Mouse (Mus musculus) CH12.LX (cell line): ENCODE data around the gene Rab25. TPM values are rescaled to one million over a fixed set of nuclear protein-coding genes. Genes with fewer than 3 reads are reported as not detected.

ENCODE experiments used
- DNase-seq: peaks from one replicate; pipeline ENCODE4 v3.0.0-alpha.2; 2013; ENCODE audit errors: extremely low read depth
- H3K27ac ChIP-seq: 2 replicates; pipeline ENCODE4 v1.5.1; 2012; ENCODE audit warnings: low read depth, mild to moderate bottlenecking, control low read depth, moderate library complexity; ENCODE audit not compliant: insufficient read depth
- H3K27me3 ChIP-seq: replicated peaks from 2 replicates; pipeline ENCODE3; 2012; ENCODE audit warnings: inconsistent platforms
- H3K36me3 ChIP-seq, 2 experiments: replicated peaks in 1 of 2; 2 replicates each; pipeline versions ENCODE3 to v1.6.1; 2012; ENCODE audit warnings: inconsistent platforms in 1 of 2, low read length in 1 of 2, mild to moderate bottlenecking in 1 of 2, mixed read lengths in 1 of 2, moderate library complexity in 1 of 2; ENCODE audit not compliant: control insufficient read depth in 1 of 2, insufficient read depth in 1 of 2
- H3K4me1 ChIP-seq, 2 experiments: 2 replicates each; pipeline ENCODE4 v1.6.1; 2012; ENCODE audit warnings: inconsistent platforms in 1 of 2, moderate library complexity in 1 of 2; ENCODE audit not compliant: insufficient read depth in 2 of 2, control insufficient read depth in 1 of 2
- H3K4me2 ChIP-seq: 2 replicates; pipeline ENCODE4 v1.6.1; 2012; ENCODE audit warnings: low read depth, mild to moderate bottlenecking, control low read depth; ENCODE audit not compliant: poor library complexity, insufficient read depth, severe bottlenecking
- H3K4me3 ChIP-seq, 3 experiments: fragments of 150-350 bp in 1 of 3; sonication (generic) in 1 of 3; replicated peaks in 1 of 3; 2 replicates each; pipeline versions ENCODE3 to v1.5.1; 2011 to 2012; ENCODE audit warnings: low read depth in 2 of 3, low read length in 2 of 3, mild to moderate bottlenecking in 2 of 3, moderate library complexity in 2 of 3, control low read depth in 1 of 3, improper control_type of control experiment in 1 of 3, inconsistent platforms in 1 of 3, mixed read lengths in 1 of 3; ENCODE audit not compliant: poor library complexity in 1 of 3
- H3K79me2 ChIP-seq: replicated peaks from 2 replicates; pipeline ENCODE4 v1.6.1; 2012; ENCODE audit warnings: mild to moderate bottlenecking, moderate library complexity; ENCODE audit not compliant: control insufficient read depth, poor library complexity, insufficient read depth, severe bottlenecking; ENCODE audit errors: extremely low read depth
- H3K9ac ChIP-seq: 2 replicates; pipeline ENCODE4 v1.6.1; 2012; ENCODE audit warnings: low read depth, mild to moderate bottlenecking, control low read depth, moderate library complexity; ENCODE audit not compliant: insufficient read depth
- H3K9me3 ChIP-seq: replicated peaks from 2 replicates; pipeline ENCODE3; 2012; ENCODE audit warnings: low read length, inconsistent platforms, mixed read lengths
- BHLHE40 ChIP-seq: IDR thresholded peaks from 2 replicates; pipeline ENCODE4 v1.6.1; 2011; ENCODE audit warnings: mild to moderate bottlenecking, low read depth, low read length, improper control_type of control experiment
- CHD1 ChIP-seq: IDR thresholded peaks from 2 replicates; pipeline ENCODE4 v1.6.1; 2012; ENCODE audit warnings: low read depth, low read length, improper control_type of control experiment, inconsistent platforms
- CHD2 ChIP-seq: IDR thresholded peaks from 2 replicates; pipeline ENCODE4 v1.6.1; 2011; ENCODE audit warnings: low read length, improper control_type of control experiment
- CTCF ChIP-seq, 2 experiments: IDR thresholded peaks in 1 of 2; conservative IDR thresholded peaks in 1 of 2; 2 replicates each; pipeline ENCODE4 v1.5.1; 2011 to 2012; ENCODE audit warnings: low read depth in 2 of 2, low read length in 2 of 2, improper control_type of control experiment in 1 of 2, inconsistent platforms in 1 of 2, mild to moderate bottlenecking in 1 of 2, moderate library complexity in 1 of 2
- E2F4 ChIP-seq: IDR thresholded peaks from 2 replicates; pipeline ENCODE4 v1.6.1; 2011; ENCODE audit warnings: low read depth, low read length, improper control_type of control experiment; ENCODE audit not compliant: insufficient replicate concordance
- ELF1 ChIP-seq: IDR thresholded peaks from 2 replicates; pipeline ENCODE4 v1.6.1; 2014; ENCODE audit warnings: low read depth, mild to moderate bottlenecking, inconsistent platforms, low read length, improper control_type of control experiment
- EP300 ChIP-seq: IDR thresholded peaks from 2 replicates; pipeline ENCODE4 v1.6.1; 2011; ENCODE audit warnings: low read length, improper control_type of control experiment
- ETS1 ChIP-seq: conservative IDR thresholded peaks from 2 replicates; pipeline ENCODE4 v1.6.1; 2012; ENCODE audit warnings: low read depth, mild to moderate bottlenecking, inconsistent platforms, low read length, improper control_type of control experiment, moderate library complexity
- HCFC1 ChIP-seq: IDR thresholded peaks from 2 replicates; pipeline ENCODE4 v1.6.1; 2012; ENCODE audit warnings: low read depth, mild to moderate bottlenecking, inconsistent platforms, low read length, improper control_type of control experiment
- IRF4 ChIP-seq: IDR thresholded peaks from 2 replicates; pipeline ENCODE4 v1.6.1; 2014; ENCODE audit warnings: low read depth, mild to moderate bottlenecking, inconsistent platforms, low read length, improper control_type of control experiment
- MAFK ChIP-seq: IDR thresholded peaks from 2 replicates; pipeline ENCODE4 v1.6.1; 2011; ENCODE audit warnings: low read length, improper control_type of control experiment; ENCODE audit not compliant: insufficient replicate concordance
- MAX ChIP-seq: IDR thresholded peaks from 2 replicates; pipeline ENCODE4 v1.6.1; 2011; ENCODE audit warnings: low read length, improper control_type of control experiment
- MEF2A ChIP-seq: IDR thresholded peaks from 2 replicates; pipeline ENCODE4 v1.6.1; 2014; ENCODE audit warnings: low read depth, mild to moderate bottlenecking, inconsistent platforms, low read length, improper control_type of control experiment, borderline replicate concordance
- MXI1 ChIP-seq: IDR thresholded peaks from 2 replicates; pipeline ENCODE4 v1.6.1; 2011; ENCODE audit warnings: mild to moderate bottlenecking, low read depth, low read length, improper control_type of control experiment
- MYC ChIP-seq: IDR thresholded peaks from 2 replicates; pipeline ENCODE4 v1.6.1; 2011; ENCODE audit warnings: low read depth, mild to moderate bottlenecking, improper control_type of control experiment, low read length
- POLR2A ChIP-seq: IDR thresholded peaks from 2 replicates; pipeline ENCODE4 v1.6.1; 2011; ENCODE audit warnings: low read depth, mild to moderate bottlenecking, improper control_type of control experiment, low read length
- SIN3A ChIP-seq: IDR thresholded peaks from 2 replicates; pipeline ENCODE4 v1.6.1; 2012; ENCODE audit warnings: low read length, improper control_type of control experiment, inconsistent platforms
- TCF12 ChIP-seq: IDR thresholded peaks from 2 replicates; pipeline ENCODE4 v1.6.1; 2014; ENCODE audit warnings: low read depth, mild to moderate bottlenecking, inconsistent platforms, low read length, improper control_type of control experiment
- UBTF ChIP-seq: IDR thresholded peaks from 2 replicates; pipeline ENCODE4 v1.6.1; 2012; ENCODE audit warnings: low read depth, mild to moderate bottlenecking, inconsistent platforms, low read length, improper control_type of control experiment, moderate library complexity
- USF1 ChIP-seq: IDR thresholded peaks from 2 replicates; pipeline ENCODE4 v1.6.1; 2014; ENCODE audit warnings: low read depth, mild to moderate bottlenecking, inconsistent platforms, low read length, improper control_type of control experiment
- USF2 ChIP-seq: conservative IDR thresholded peaks from 2 replicates; pipeline ENCODE4 v1.6.1; 2011; ENCODE audit warnings: low read depth, low read length, improper control_type of control experiment
- ZC3H11A ChIP-seq: IDR thresholded peaks from 2 replicates; pipeline ENCODE4 v1.6.1; 2012; ENCODE audit warnings: low read depth, mild to moderate bottlenecking, inconsistent platforms, low read length, improper control_type of control experiment
- dilution Hi-C: fragments of 300-500 bp; cut with MboI; formaldehyde crosslinking; loops from 2 replicates; pipeline ENCODE4 v1.14.3; 2020; ENCODE audit warnings: low sequenced_read_pairs; ENCODE audit not compliant: extremely low pct_unique_long_range_greater_than_20kb, extremely low pct_ligation_motif_present
- in situ Hi-C: fragments of 300-500 bp; cut with MboI; formaldehyde crosslinking; loops from 3 replicates; pipeline ENCODE4 v1.14.3; 2019; ENCODE audit warnings: low sequenced_read_pairs, low pct_ligation_motif_present, low pct_unique_long_range_greater_than_20kb, mixed read lengths
- polyA plus RNA-seq: library from polyadenylated mRNA; unstranded; fragments of >175 nt; gene quantifications from 2 replicates; pipeline ENCODE4 v1.2.1, GENCODE M21; 2012; ENCODE audit warnings: low read depth; ENCODE audit not compliant: insufficient read length
- total RNA-seq, 2 experiments: library from RNA; depleted of rRNA; stranded (reverse); fragments of 300-350 nt in 1 of 2; fragments of >200 nt in 1 of 2; gene quantifications; 2 replicates each; pipeline ENCODE4 v1.2.3; 2012 to 2014

Gene Rab25
- total and polyA plus RNA-seq, 3 experiments: 0.79 to 4.1 (median 1.8) TPM

DNA sequence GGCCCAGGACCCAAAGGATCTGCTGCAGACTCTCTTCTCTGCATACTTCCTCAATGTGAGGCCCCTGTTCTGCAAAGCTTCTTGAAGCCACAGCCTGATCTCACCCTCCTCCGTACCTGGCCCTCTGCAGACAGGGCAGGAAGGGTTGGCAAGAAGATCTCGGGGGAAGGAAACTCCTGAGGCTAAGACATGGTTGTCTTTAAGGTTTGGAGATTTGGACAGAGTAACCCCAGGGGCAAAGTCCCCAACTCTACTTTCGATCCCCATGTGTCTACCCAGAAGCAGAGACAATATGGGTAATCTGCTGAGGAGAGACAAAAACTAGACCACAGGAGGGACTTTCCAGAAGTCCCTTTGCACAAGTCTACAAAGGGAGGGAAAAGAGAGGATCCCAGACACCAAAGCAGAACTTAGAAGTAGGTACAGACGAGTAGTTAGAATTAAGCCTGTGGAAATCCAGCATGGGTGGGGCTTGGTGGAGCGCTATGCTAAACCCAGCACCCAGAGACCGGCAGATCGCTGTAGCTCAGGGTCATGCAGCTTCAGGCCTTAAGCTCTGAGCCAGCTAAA lies 34.5 kb downstream of the Rab25 start:
- H3K9me3 ChIP-seq: no peaks in the 10 kb centered on the region
- peak overlapping the region in 1 of 3 experiments; percentile 14 for H3K4me3 ChIP-seq
- DNase-seq: peak; percentile 76
- H3K4me2 ChIP-seq: peak overlapping the region; percentile 77
- no peaks in the 10 kb centered on the region for H3K79me2 ChIP-seq
- in situ Hi-C loops (no loop called here), dilution Hi-C loops (no loop called here)
- H3K4me1 ChIP-seq: peaks cover 31 to 67% of the 10 kb centered on the region in 2 experiments
- peak overlapping the region; percentile 86 for H3K27ac ChIP-seq
- H3K36me3 ChIP-seq: no peaks in the 10 kb centered on the region
- TF ChIP-seq MAFK (peak; percentile 5; the same call in 1 of the 2 replicates), BHLHE40 (peak; percentile 26; the same call in 1 of the 2 replicates), HCFC1 (no peak; the same call in 1 of the 2 replicates), ETS1 (peak; percentile 75), MAX (peak; percentile 57; the same call in 1 of the 2 replicates), EP300 (peak; percentile 60), IRF4 (peak; percentile 31; the same call in 1 of the 2 replicates), CHD1 (no peak), POLR2A (peak; percentile 42; the same call in 1 of the 2 replicates), ELF1 (peak; percentile 61), UBTF (0 out of 2 replicates have a peak, but pooled peaks have one; percentile 35), TCF12 (peak; percentile 30; the same call in 1 of the 2 replicates), SIN3A (0 out of 2 replicates have a peak, but pooled peaks have one; percentile 21), USF2 (no peak), MXI1 (0 out of 2 replicates have a peak, but pooled peaks have one; percentile 4)
- peak overlapping the region; percentile 40 for H3K9ac ChIP-seq
- peaks cover 13% of the 10 kb centered on the region for H3K27me3 ChIP-seq

DNA sequence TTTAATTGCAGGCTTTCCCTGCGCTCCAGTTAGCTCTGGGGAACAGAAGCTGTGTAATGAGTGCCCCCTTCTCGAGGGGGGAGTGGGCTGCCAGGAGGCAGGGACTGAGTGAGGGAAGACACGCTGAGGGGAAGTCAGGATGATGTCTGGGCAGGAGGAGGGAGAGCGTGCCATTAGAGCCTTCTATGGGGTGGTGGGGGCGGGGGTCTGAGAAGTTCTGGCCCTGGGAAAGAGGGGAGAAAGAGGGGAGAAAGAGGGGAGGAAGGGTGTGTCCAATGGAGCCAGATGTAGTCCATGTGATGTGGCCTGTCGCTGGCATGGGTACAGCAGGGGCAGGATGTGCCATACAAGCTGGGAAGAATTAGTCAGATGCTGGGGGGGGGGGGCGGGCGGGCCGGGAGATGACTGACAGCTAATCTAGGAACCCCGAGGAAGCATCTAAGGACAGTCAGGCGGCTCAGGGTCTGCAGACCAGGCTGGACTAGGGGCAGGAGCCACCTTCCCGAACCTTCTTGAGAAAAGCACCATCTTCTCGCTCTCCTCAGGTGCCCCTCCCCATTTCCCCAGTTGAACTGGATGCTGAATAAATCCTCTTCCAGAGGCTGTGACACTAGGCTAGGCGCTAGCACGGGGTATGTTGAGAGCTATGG lies 35.1 kb downstream of the Rab25 start:
- H3K36me3 ChIP-seq: no peaks in the 10 kb centered on the region
- H3K27me3 ChIP-seq: peaks cover 10% of the 10 kb centered on the region
- H3K9me3 ChIP-seq: no peaks in the 10 kb centered on the region
- in situ Hi-C loops: no loop called here
- peak overlapping the region in 1 of 3 experiments; percentile 16 for H3K4me3 ChIP-seq
- dilution Hi-C loops: no loop called here
- no peak for TF ChIP-seq CTCF (conservative IDR thresholded peaks at IDR 0.05 in 1 of 2, IDR thresholded peaks at IDR 0.05 in 1 of 2; ENCODE audit: low read depth in 2 of 2, low read length in 2 of 2)
- no peak for TF ChIP-seq MYC
- TF ChIP-seq CHD2: no peak
- TF ChIP-seq E2F4: no peak
- no peak; the same call in 1 of the 2 replicates for TF ChIP-seq MXI1
- no peak for TF ChIP-seq USF1
- no peak for TF ChIP-seq ZC3H11A
- no peak for TF ChIP-seq MEF2A
- TF ChIP-seq, all 38 proteins: peak for 0
- DNase-seq: no peak
- Histone ChIP-seq H3K4me2 (peak overlapping the region; percentile 77), H3K4me1 (peaks cover 31 to 72% of the 10 kb centered on the region in 2 experiments), H3K79me2 (no peaks in the 10 kb centered on the region), H3K9ac (no peak overlapping the region), H3K27ac (peak overlapping the region; percentile 86)
